Mouse (Mus musculus) heart, adult 2 months (tissue): ENCODE data around the gene Atf2.

Experiments
- EP300 ChIP-seq: fragments of 200-500 bp; IDR thresholded peaks from 2 replicates; pipeline ENCODE4 v1.6.1; 2011; ENCODE audit warnings: low read depth, low read length, control low read depth; ENCODE audit not compliant: insufficient read depth
- POLR2A ChIP-seq: fragments of 200-500 bp; IDR thresholded peaks from 2 replicates; pipeline ENCODE4 v1.6.1; 2011; ENCODE audit warnings: mild to moderate bottlenecking, low read depth, low read length, control low read depth; ENCODE audit not compliant: insufficient read depth

GRCm38 (mm10) chr2:73901169-73901568, 8.7 kb upstream of the Atf2 start:
- TF ChIP-seq EP300: no peak
- TF ChIP-seq POLR2A: no peak
